Mouse (Mus musculus): ENCODE data around the gene Tbc1d30.
A peak's percentile ranks its signal among the peaks of the same experiment; 100 is the strongest.

The Tbc1d30 gene

GRCm38 (mm10) chr10:121351066-121351581 lies at the start of gene Tbc1d30:
Tbc1d30 (minus strand) TSS chr10:121351278.
- DNase-seq: peak; percentile 81

GRCm38 (mm10) chr10:121398599-121398998 lies 47.5 kb upstream of the Tbc1d30 start:
- DNase-seq: no peak

GRCm38 (mm10) chr10:121395542-121396176 lies 44.6 kb upstream of the Tbc1d30 start:
- peak; percentile 40 for DNase-seq

GRCm38 (mm10) chr10:121394789-121395325 lies 43.8 kb upstream of the Tbc1d30 start:
- DNase-seq: peak; percentile 22

- DNase-seq: no peak
These were observed 43.2 kb upstream of the Tbc1d30 start for GRCm38 (mm10) chr10:121394270-121394669.

- no peak for DNase-seq
These were observed 40.8 kb upstream of the Tbc1d30 start for GRCm38 (mm10) chr10:121391901-121392300.

- no peak for DNase-seq
These were observed 39.5 kb upstream of the Tbc1d30 start for GRCm38 (mm10) chr10:121390602-121391001.

GRCm38 (mm10) chr10:121386347-121386746 lies 35.3 kb upstream of the Tbc1d30 start:
- no peak for DNase-seq

- DNase-seq: no peak
These were observed 34.6 kb upstream of the Tbc1d30 start for GRCm38 (mm10) chr10:121385695-121386094.

- peak; percentile 54 for DNase-seq
These were observed 33.6 kb upstream of the Tbc1d30 start for GRCm38 (mm10) chr10:121384710-121385109.

GRCm38 (mm10) chr10:121381280-121381679 lies 30.2 kb upstream of the Tbc1d30 start:
- no peak for DNase-seq

GRCm38 (mm10) chr10:121379387-121379786 lies 28.3 kb upstream of the Tbc1d30 start:
- DNase-seq: no peak

GRCm38 (mm10) chr10:121376530-121377271 lies 25.6 kb upstream of the Tbc1d30 start:
- no peak for DNase-seq

GRCm38 (mm10) chr10:121375649-121376493 lies 24.8 kb upstream of the Tbc1d30 start:
- no peak for DNase-seq

- DNase-seq: no peak
These were observed 23.9 kb upstream of the Tbc1d30 start for GRCm38 (mm10) chr10:121374693-121375620.

GRCm38 (mm10) chr10:121374013-121374412 lies 22.9 kb upstream of the Tbc1d30 start:
- DNase-seq: no peak

GRCm38 (mm10) chr10:121370777-121371176 lies 19.7 kb upstream of the Tbc1d30 start:
- DNase-seq: peak; percentile 42

- DNase-seq: peak; percentile 46
These were observed 17.8 kb upstream of the Tbc1d30 start for GRCm38 (mm10) chr10:121368783-121369465.

- no peak for DNase-seq
These were observed 16.7 kb upstream of the Tbc1d30 start for GRCm38 (mm10) chr10:121367780-121368179.

GRCm38 (mm10) chr10:121367271-121367670 lies 16.2 kb upstream of the Tbc1d30 start:
- no peak for DNase-seq

GRCm38 (mm10) chr10:121365781-121366272 lies 14.7 kb upstream of the Tbc1d30 start:
- DNase-seq: peak; percentile 60
